Mouse (Mus musculus) ES-E14 (cell line): ENCODE data around the gene Tmem45a. TPM values are rescaled to one million over a fixed set of nuclear protein-coding genes. Genes with fewer than 3 reads are reported as not detected.

Source experiments
- DNase-seq: peaks from one replicate; pipeline ENCODE4 v3.0.0-alpha.2; 2013; ENCODE audit warnings: low read depth, low spot score
- H3K27ac ChIP-seq: 2 replicates; pipeline ENCODE4 v1.5.1; 2012; ENCODE audit warnings: low read depth, mild to moderate bottlenecking, low read length, moderate library complexity, mixed read lengths; ENCODE audit not compliant: poor library complexity, insufficient read depth, severe bottlenecking
- H3K36me3 ChIP-seq: 2 replicates; pipeline ENCODE4 v1.6.1; 2012; ENCODE audit warnings: mild to moderate bottlenecking, low read length, moderate library complexity, mixed read lengths; ENCODE audit not compliant: control insufficient read depth, poor library complexity, insufficient read depth, severe bottlenecking
- H3K4me1 ChIP-seq, 2 experiments: fragments of 150-350 bp in 1 of 2; sonication (generic) in 1 of 2; 2 replicates each; pipeline ENCODE4 v1.6.1; 2012; ENCODE audit warnings: low read length in 2 of 2, mild to moderate bottlenecking in 1 of 2, mixed read lengths in 1 of 2; ENCODE audit not compliant: control insufficient read depth in 2 of 2, insufficient read depth in 2 of 2, poor library complexity in 1 of 2
- H3K4me3 ChIP-seq, 2 experiments: fragments of 150-350 bp in 1 of 2; sonication (generic) in 1 of 2; 2 replicates each; pipeline ENCODE4 v1.5.1; 2012; ENCODE audit warnings: low read length in 2 of 2, low read depth in 1 of 2, mild to moderate bottlenecking in 1 of 2, mixed read lengths in 1 of 2; ENCODE audit not compliant: insufficient read depth in 1 of 2, poor library complexity in 1 of 2, severe bottlenecking in 1 of 2
- H3K9ac ChIP-seq: 2 replicates; pipeline ENCODE4 v1.6.1; 2012; ENCODE audit warnings: low read depth, mild to moderate bottlenecking, low read length, mixed read lengths; ENCODE audit not compliant: poor library complexity, insufficient read depth, severe bottlenecking
- H3K9me3 ChIP-seq: fragments of 150-350 bp; sonication (generic); 2 replicates; pipeline ENCODE4 v1.6.1; 2012; ENCODE audit warnings: low read depth, mild to moderate bottlenecking, low read length; ENCODE audit not compliant: control insufficient read depth, insufficient read depth
- CHD2 ChIP-seq: IDR thresholded peaks from 2 replicates; pipeline ENCODE4 v1.6.1; 2014; ENCODE audit warnings: mild to moderate bottlenecking, low read depth, low read length, inconsistent platforms
- HCFC1 ChIP-seq: IDR thresholded peaks from 2 replicates; pipeline ENCODE4 v1.6.1; 2012; ENCODE audit warnings: low read length, inconsistent platforms, borderline replicate concordance; ENCODE audit not compliant: insufficient read depth
- MAFK ChIP-seq: IDR thresholded peaks from 2 replicates; pipeline ENCODE4 v1.6.1; 2014; ENCODE audit warnings: mild to moderate bottlenecking, low read depth, low read length, inconsistent platforms; ENCODE audit not compliant: insufficient read depth
- ZC3H11A ChIP-seq: IDR thresholded peaks from 2 replicates; pipeline ENCODE4 v1.6.1; 2012; ENCODE audit warnings: low read depth, mild to moderate bottlenecking, inconsistent platforms, low read length, borderline replicate concordance
- ZNF384 ChIP-seq: IDR thresholded peaks from 2 replicates; pipeline ENCODE4 v1.6.1; 2012; ENCODE audit warnings: low read depth, low read length, inconsistent platforms
- in situ Hi-C, 2 experiments: fragments of 600-800 bp; cut with MboI; formaldehyde crosslinking; loops; one replicate each; pipeline ENCODE4 v1.15.1; 2025; ENCODE audit warnings: low sequenced_read_pairs in 2 of 2, inconsistent platforms in 1 of 2; ENCODE audit not compliant: unreplicated experiment in 2 of 2
- total RNA-seq: library from RNA; depleted of rRNA; stranded (reverse); fragments of 300-350 nt; gene quantifications from 2 replicates; pipeline ENCODE4 v1.2.3, GENCODE M21; 2012

Gene Tmem45a
- total RNA-seq, 1 experiment = 13.8 TPM

GRCm38 (mm10) chr16:56873410-56873809 is 12.6 kb downstream of the Tmem45a start:
- Histone ChIP-seq H3K9ac (no peak overlapping the region), H3K9me3 (no peaks in the 10 kb centered on the region), H3K4me1 (peaks cover 2 to 9% of the 10 kb centered on the region in 2 experiments; a peak in 2 of 4 replicates), H3K36me3 (no peaks in the 10 kb centered on the region), H3K27ac (no peak overlapping the region), H3K4me3 (no peak overlapping the region)
- DNase-seq = no peak
- TF ChIP-seq MAFK = no peak
- no peak for TF ChIP-seq HCFC1
- no peak for TF ChIP-seq CHD2
- TF ChIP-seq ZC3H11A = no peak
- TF ChIP-seq ZNF384 = no peak
- in situ Hi-C loops = no loop called here

GRCm38 (mm10) chr16:56870458-56870857 is 15.5 kb downstream of the Tmem45a start:
- in situ Hi-C loops = no loop called here

GRCm38 (mm10) chr16:56868361-56868760 is 17.6 kb downstream of the Tmem45a start:
- no peak overlapping the region for H3K4me3 ChIP-seq
- TF ChIP-seq HCFC1 (no peak), ZNF384 (no peak), ZC3H11A (no peak), CHD2 (no peak), MAFK (no peak)
- no peaks in the 10 kb centered on the region for H3K9me3 ChIP-seq
- no peaks in the 10 kb centered on the region for H3K36me3 ChIP-seq
- no peak for DNase-seq
- H3K27ac ChIP-seq = no peak overlapping the region; the same call in 1 of the 2 replicates
- H3K4me1 ChIP-seq = peaks cover 3 to 10% of the 10 kb centered on the region in 2 experiments; a peak in 2 of 4 replicates
- no peak overlapping the region for H3K9ac ChIP-seq
- in situ Hi-C loops = no loop called here

More at GRCm38 (mm10) chr16:56870458-56870857, 15.5 kb downstream of the Tmem45a start:
- TF ChIP-seq ZC3H11A (no peak), CHD2 (no peak), ZNF384 (no peak), MAFK (no peak)
- Histone ChIP-seq H3K9me3 (no peaks in the 10 kb centered on the region), H3K36me3 (no peaks in the 10 kb centered on the region), H3K4me3 (no peak overlapping the region), H3K9ac (no peak overlapping the region), H3K27ac (no peak overlapping the region), H3K4me1 (peaks cover 5 to 12% of the 10 kb centered on the region in 2 experiments; a peak in 2 of 4 replicates)
- no peak for DNase-seq

- in situ Hi-C loops = no loop called here
- H3K4me1 ChIP-seq = peaks cover 3 to 10% of the 10 kb centered on the region in 2 experiments; a peak in 2 of 4 replicates
- no peak overlapping the region for H3K4me3 ChIP-seq
- H3K36me3 ChIP-seq = no peaks in the 10 kb centered on the region
- H3K27ac ChIP-seq = no peak overlapping the region
- TF ChIP-seq CHD2 (no peak), HCFC1 (no peak), ZNF384 (no peak), ZC3H11A (no peak), MAFK (no peak)
- H3K9me3 ChIP-seq = no peaks in the 10 kb centered on the region
- no peak overlapping the region for H3K9ac ChIP-seq
- no peak for DNase-seq
These were observed 18.4 kb downstream of the Tmem45a start for GRCm38 (mm10) chr16:56867591-56867990.

- Histone ChIP-seq H3K4me3 (no peak overlapping the region), H3K27ac (no peak overlapping the region), H3K36me3 (no peaks in the 10 kb centered on the region), H3K9ac (no peak overlapping the region), H3K9me3 (no peaks in the 10 kb centered on the region), H3K4me1 (no peaks in the 10 kb centered on the region)
- DNase-seq = no peak
- in situ Hi-C loops = no loop called here
- no peak for TF ChIP-seq ZC3H11A
- no peak for TF ChIP-seq HCFC1
- TF ChIP-seq CHD2 = no peak
- no peak for TF ChIP-seq MAFK
- TF ChIP-seq ZNF384 = no peak
These were observed 33.0 kb downstream of the Tmem45a start for GRCm38 (mm10) chr16:56852841-56853587.
